Mouse (Mus musculus) MEL (cell line): Measurements from ENCODE around the gene Gm49373.

Experiments
- ELF1 ChIP-seq: IDR thresholded peaks from 2 replicates; pipeline ENCODE4 v1.6.1; 2014; ENCODE audit warnings: low read depth, mild to moderate bottlenecking, inconsistent platforms, low read length, improper control_type of control experiment, moderate library complexity
- TAL1 ChIP-seq: IDR thresholded peaks from 2 replicates; pipeline ENCODE4 v1.6.1; 2012; ENCODE audit warnings: mild to moderate bottlenecking, inconsistent platforms, low read length, moderate library complexity, mixed read lengths

GRCm38 (mm10) chr9:21022288-21022687 lies 50.6 kb downstream of the Gm49373 start:
- TF ChIP-seq ELF1 = no peak
- no peak for TF ChIP-seq TAL1
